Mouse (Mus musculus): ENCODE data around the gene 1500011B03Rik.

GRCm38 (mm10) chr5:114801841-114802240 lies 21.4 kb downstream of the 1500011B03Rik start:
- TF ChIP-seq USF1 (IDR thresholded peaks at IDR 0.05; ENCODE audit: low read depth) (no peak), POLR2A (IDR thresholded peaks at IDR 0.05; ENCODE audit: insufficient read length, low read depth) (no peak), MYOD1 (IDR thresholded peaks at IDR 0.05; ENCODE audit: control insufficient read depth in 1 of 3, insufficient read length in 2 of 3, low read depth in 2 of 3) (no peak), REST (IDR thresholded peaks at IDR 0.05; ENCODE audit: insufficient read depth, insufficient read length) (no peak), MYOG (IDR thresholded peaks at IDR 0.05; ENCODE audit: control insufficient read depth in 1 of 3, insufficient read depth in 1 of 3, insufficient read length in 2 of 3, low read depth in 2 of 3) (no peak)

All from myocyte (in vitro differentiated cells).